Mouse (Mus musculus): ENCODE measurements around the gene Abhd15. TPM values are rescaled to one million over a fixed set of nuclear protein-coding genes. Genes with fewer than 3 reads are reported as not detected.

Gene Abhd15
- polyA plus RNA-seq, 1 experiment from 2014 or later: 1.2 TPM

- Histone ChIP-seq H3K4me3 (ENCODE audit: low read depth, low read length) (peak overlapping the region; percentile 92), H3K9me3 (replicated peaks; ENCODE audit: control insufficient read depth, low read length) (no peaks in the 10 kb centered on the region), H3K4me2 (ENCODE audit: low read length) (peak overlapping the region; percentile 94), H3K9ac (ENCODE audit: low read length) (peak overlapping the region; percentile 96), H3K27ac (ENCODE audit: low read depth, low read length) (peak overlapping the region; percentile 91), H3K36me3 (ENCODE audit: control insufficient read depth, insufficient read depth, low read length) (no peaks in the 10 kb centered on the region), H3K27me3 (replicated peaks; ENCODE audit: control insufficient read depth, insufficient read depth, low read length) (no peaks in the 10 kb centered on the region), H3K4me1 (ENCODE audit: control insufficient read depth, insufficient read depth, low read length) (peaks cover 54% of the 10 kb centered on the region)
- no peak for DNase-seq (ENCODE audit: low spot score)
- peak; percentile 65 for ATAC-seq
- WGBS: 0% methylated on average over 23 of the region's 23 CpGs
These were observed 23.2 kb upstream of the Abhd15 start for GRCm38 (mm10) chr11:77491502-77492291.

DNA sequence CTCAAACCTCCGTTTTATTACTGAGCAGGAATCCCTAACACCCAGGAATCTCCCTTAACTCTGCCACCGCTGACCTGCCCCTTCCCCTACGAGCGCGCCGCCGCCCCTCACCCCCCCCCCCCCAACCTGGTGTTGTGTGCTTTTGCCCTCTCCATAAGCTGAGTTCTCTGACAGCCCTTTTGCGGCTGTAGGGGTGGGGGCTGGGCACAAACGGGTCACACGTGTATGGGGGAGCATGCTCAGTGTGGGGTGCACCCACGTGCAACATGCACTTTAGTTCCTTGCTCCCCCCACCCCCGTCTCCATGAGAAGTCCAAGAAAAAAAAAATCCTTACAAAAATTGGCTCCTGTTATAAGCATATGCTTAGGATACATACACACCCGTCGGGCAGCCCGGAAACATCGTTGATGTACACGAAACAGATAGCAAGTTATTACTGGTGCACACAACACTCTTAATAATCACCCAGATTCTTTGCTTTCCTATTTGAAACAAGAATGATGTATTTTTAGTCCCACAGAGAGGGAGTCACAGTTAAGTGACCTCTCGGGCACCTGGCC is 22.5 kb upstream of the Abhd15 start:
- H3K9me3 ChIP-seq (replicated peaks; ENCODE audit: control insufficient read depth, low read length): no peaks in the 10 kb centered on the region
- DNase-seq (ENCODE audit: low spot score): peak; percentile 46
- ATAC-seq: no peak
- peak overlapping the region; percentile 92 for H3K4me3 ChIP-seq (ENCODE audit: low read depth, low read length)
- WGBS: 3% methylated on average over 18 of the region's 18 CpGs
- peak overlapping the region; percentile 91 for H3K27ac ChIP-seq (ENCODE audit: low read depth, low read length)
- H3K4me1 ChIP-seq (ENCODE audit: control insufficient read depth, insufficient read depth, low read length): peaks cover 47% of the 10 kb centered on the region
- H3K9ac ChIP-seq (ENCODE audit: low read length): peak overlapping the region; percentile 96
- H3K27me3 ChIP-seq (replicated peaks; ENCODE audit: control insufficient read depth, insufficient read depth, low read length): no peaks in the 10 kb centered on the region
- no peaks in the 10 kb centered on the region for H3K36me3 ChIP-seq (ENCODE audit: control insufficient read depth, insufficient read depth, low read length)
- H3K4me2 ChIP-seq (ENCODE audit: low read length): peak overlapping the region; percentile 94

DNA sequence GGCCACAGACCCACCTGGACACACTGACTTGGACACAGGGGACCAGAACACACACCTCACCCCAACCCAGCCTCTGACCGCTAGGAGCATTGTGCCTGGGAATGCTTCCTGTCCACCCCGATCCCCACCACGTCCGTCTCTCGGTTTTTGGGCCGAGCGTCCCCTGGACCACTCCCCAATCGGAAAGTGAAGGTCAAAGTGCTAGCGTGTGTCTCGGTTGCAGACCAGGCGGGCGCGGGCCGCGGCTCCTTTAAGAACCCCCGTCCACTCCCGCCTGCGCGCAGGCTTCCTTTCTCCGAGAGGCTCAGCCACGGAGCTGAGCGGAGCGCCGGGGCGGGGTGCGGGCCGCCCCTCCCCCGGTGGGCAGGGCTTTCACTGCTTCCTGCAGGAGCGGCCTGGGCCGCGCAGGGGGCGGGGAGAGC is 22.0 kb upstream of the Abhd15 start:
- Histone ChIP-seq H3K4me1 (ENCODE audit: control insufficient read depth, insufficient read depth, low read length) (peaks cover 42% of the 10 kb centered on the region), H3K9me3 (replicated peaks; ENCODE audit: control insufficient read depth, low read length) (no peaks in the 10 kb centered on the region), H3K4me3 (ENCODE audit: low read depth, low read length) (peak overlapping the region; percentile 92), H3K4me2 (ENCODE audit: low read length) (peak overlapping the region; percentile 94), H3K9ac (ENCODE audit: low read length) (peak overlapping the region; percentile 96), H3K27me3 (replicated peaks; ENCODE audit: control insufficient read depth, insufficient read depth, low read length) (no peaks in the 10 kb centered on the region), H3K36me3 (ENCODE audit: control insufficient read depth, insufficient read depth, low read length) (no peaks in the 10 kb centered on the region), H3K27ac (ENCODE audit: low read depth, low read length) (peak overlapping the region; percentile 91)
- ATAC-seq (peak; percentile 69), DNase-seq (ENCODE audit: low spot score) (peak; percentile 97)
- WGBS: under 1% methylated on average over 28 of the region's 32 CpGs

- DNase-seq (ENCODE audit: low spot score) (no peak), ATAC-seq (no peak)
- WGBS: 2% methylated on average over 34 of the region's 74 CpGs
- H3K27me3 ChIP-seq (replicated peaks; ENCODE audit: control insufficient read depth, insufficient read depth, low read length): no peaks in the 10 kb centered on the region
- peaks cover 6% of the 10 kb centered on the region for H3K36me3 ChIP-seq (ENCODE audit: control insufficient read depth, insufficient read depth, low read length)
- peak within 1 kb of the TSS; percentile 91 for H3K27ac ChIP-seq (ENCODE audit: low read depth, low read length)
- peak within 1 kb of the TSS; percentile 96 for H3K9ac ChIP-seq (ENCODE audit: low read length)
- H3K4me1 ChIP-seq (ENCODE audit: control insufficient read depth, insufficient read depth, low read length): peaks cover 36% of the 10 kb centered on the region
- peak within 1 kb of the TSS; percentile 94 for H3K4me2 ChIP-seq (ENCODE audit: low read length)
- H3K4me3 ChIP-seq (ENCODE audit: low read depth, low read length): peak within 1 kb of the TSS; percentile 92
- H3K9me3 ChIP-seq (replicated peaks; ENCODE audit: control insufficient read depth, low read length): no peaks in the 10 kb centered on the region
These were observed 21.2 kb upstream of the Abhd15 start, which contains the start of gene Git1 for GRCm38 (mm10) chr11:77493512-77494343. Git1 (plus strand) TSS chr11:77493562.

- Histone ChIP-seq H3K4me1 (ENCODE audit: control insufficient read depth, insufficient read depth, low read length) (peaks cover 36% of the 10 kb centered on the region), H3K9me3 (replicated peaks; ENCODE audit: control insufficient read depth, low read length) (no peaks in the 10 kb centered on the region), H3K36me3 (ENCODE audit: control insufficient read depth, insufficient read depth, low read length) (peaks cover 12% of the 10 kb centered on the region), H3K4me2 (ENCODE audit: low read length) (peak overlapping the region; percentile 94), H3K9ac (ENCODE audit: low read length) (peak overlapping the region; percentile 96), H3K4me3 (ENCODE audit: low read depth, low read length) (peak overlapping the region; percentile 88), H3K27me3 (replicated peaks; ENCODE audit: control insufficient read depth, insufficient read depth, low read length) (no peaks in the 10 kb centered on the region), H3K27ac (ENCODE audit: low read depth, low read length) (no peak overlapping the region)
- WGBS: 27% methylated on average over 4 of the region's 4 CpGs
- no peak for DNase-seq (ENCODE audit: low spot score)
- ATAC-seq: no peak
These were observed 20.6 kb upstream of the Abhd15 start for GRCm38 (mm10) chr11:77494344-77494676.

DNA sequence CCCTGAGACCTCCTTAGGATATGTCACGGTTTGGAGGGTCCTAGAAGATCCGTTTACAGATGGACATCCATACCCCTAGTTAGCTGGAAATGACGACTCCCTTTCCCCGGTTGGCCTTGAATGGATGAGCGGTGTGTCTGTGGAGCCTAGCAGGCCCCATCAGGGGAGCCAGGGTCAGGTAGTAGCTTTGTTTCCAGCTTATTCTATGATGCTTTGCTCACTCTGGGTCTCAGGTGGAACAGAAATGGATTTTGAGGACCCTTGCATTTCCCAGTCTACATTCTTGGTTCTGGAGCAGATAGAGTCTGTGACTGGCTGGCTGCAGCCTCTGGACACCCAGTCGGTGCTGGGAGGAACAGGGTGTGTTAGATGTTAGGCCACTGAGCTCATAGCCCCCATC is 20.1 kb upstream of the Abhd15 start:
- peaks cover 16% of the 10 kb centered on the region for H3K36me3 ChIP-seq (ENCODE audit: control insufficient read depth, insufficient read depth, low read length)
- peak overlapping the region; percentile 88; the same call in 1 of the 2 replicates for H3K4me3 ChIP-seq (ENCODE audit: low read depth, low read length)
- peak overlapping the region; percentile 96 for H3K9ac ChIP-seq (ENCODE audit: low read length)
- no peaks in the 10 kb centered on the region for H3K27me3 ChIP-seq (replicated peaks; ENCODE audit: control insufficient read depth, insufficient read depth, low read length)
- DNase-seq (ENCODE audit: low spot score) (no peak), ATAC-seq (no peak)
- H3K4me2 ChIP-seq (ENCODE audit: low read length): peak overlapping the region; percentile 94
- H3K27ac ChIP-seq (ENCODE audit: low read depth, low read length): no peak overlapping the region
- no peaks in the 10 kb centered on the region for H3K9me3 ChIP-seq (replicated peaks; ENCODE audit: control insufficient read depth, low read length)
- WGBS: 80% methylated on average over 6 of the region's 6 CpGs
- H3K4me1 ChIP-seq (ENCODE audit: control insufficient read depth, insufficient read depth, low read length): peaks cover 36% of the 10 kb centered on the region

- Histone ChIP-seq H3K27me3 (replicated peaks; ENCODE audit: control insufficient read depth, insufficient read depth, low read length) (no peaks in the 10 kb centered on the region), H3K36me3 (ENCODE audit: control insufficient read depth, insufficient read depth, low read length) (peaks cover 24% of the 10 kb centered on the region), H3K9me3 (replicated peaks; ENCODE audit: control insufficient read depth, low read length) (no peaks in the 10 kb centered on the region), H3K4me3 (ENCODE audit: low read depth, low read length) (no peak overlapping the region), H3K27ac (ENCODE audit: low read depth, low read length) (no peak overlapping the region), H3K9ac (ENCODE audit: low read length) (peak overlapping the region; percentile 96; the same call in 1 of the 2 replicates), H3K4me1 (ENCODE audit: control insufficient read depth, insufficient read depth, low read length) (peaks cover 31% of the 10 kb centered on the region), H3K4me2 (ENCODE audit: low read length) (peak overlapping the region; percentile 94; the same call in 1 of the 2 replicates)
- DNase-seq (ENCODE audit: low spot score) (no peak), ATAC-seq (no peak)
These were observed 19.4 kb upstream of the Abhd15 start for GRCm38 (mm10) chr11:77495507-77495906.

DNA sequence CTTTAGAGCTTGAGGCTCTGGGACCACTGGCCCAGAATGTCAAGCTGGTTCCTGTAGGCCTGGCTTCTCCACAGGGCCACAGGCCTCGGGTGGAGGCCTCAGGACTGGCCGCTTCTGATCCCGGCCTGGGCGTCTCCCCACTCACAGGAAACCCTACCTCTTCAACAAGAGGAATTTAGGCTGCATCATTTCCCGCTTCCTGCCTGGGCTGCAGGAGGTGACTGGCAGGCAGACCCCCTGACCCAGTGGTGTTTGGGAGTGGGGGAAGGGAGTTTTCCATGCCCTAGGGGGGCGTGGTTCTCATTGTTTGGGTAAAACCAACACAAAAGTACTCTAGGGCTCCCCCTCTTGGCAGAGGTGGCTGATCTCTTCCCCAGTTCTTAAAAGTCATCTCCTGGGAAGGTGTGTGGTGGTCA is 17.6 kb upstream of the Abhd15 start:
- ATAC-seq: no peak
- 36% methylated on average over 6 of the region's 6 CpGs for WGBS
- Histone ChIP-seq H3K9ac (ENCODE audit: low read length) (no peak overlapping the region), H3K9me3 (replicated peaks; ENCODE audit: control insufficient read depth, low read length) (no peaks in the 10 kb centered on the region), H3K36me3 (ENCODE audit: control insufficient read depth, insufficient read depth, low read length) (peaks cover 33% of the 10 kb centered on the region), H3K27me3 (replicated peaks; ENCODE audit: control insufficient read depth, insufficient read depth, low read length) (no peaks in the 10 kb centered on the region), H3K27ac (ENCODE audit: low read depth, low read length) (peak overlapping the region; percentile 23; the same call in 1 of the 2 replicates), H3K4me1 (ENCODE audit: control insufficient read depth, insufficient read depth, low read length) (peaks cover 19% of the 10 kb centered on the region), H3K4me3 (ENCODE audit: low read depth, low read length) (no peak overlapping the region), H3K4me2 (ENCODE audit: low read length) (no peak overlapping the region)
- DNase-seq (ENCODE audit: low spot score): no peak

Data from forebrain, embryonic 14.5 days (tissue).